Mouse (Mus musculus) heart, adult 2 months (tissue): ENCODE measurements at regions not wholly inside any gene's neighbourhood (a gene's known extent, or its start where the extent isn't known, plus 50 kb on each side); places are given as distances from the start of the nearest gene placed in this dataset.
A peak's percentile ranks its signal among the peaks of the same experiment; 100 is the strongest.

ENCODE experiments used
- DNase-seq, 2 experiments: peaks; one replicate each; pipeline ENCODE4 v3.0.0; 2021
- H3K27ac ChIP-seq: fragments of 200-600 bp; 2 replicates; pipeline ENCODE4 v1.8.1; 2022
- H3K27me3 ChIP-seq: fragments of 200-500 bp; 2 replicates; pipeline ENCODE4 v1.6.1; 2012; ENCODE audit warnings: mild to moderate bottlenecking, low read length, inconsistent platforms, mixed read lengths; ENCODE audit not compliant: control insufficient read depth, insufficient read depth
- H3K36me3 ChIP-seq: fragments of 200-500 bp; 2 replicates; pipeline ENCODE4 v1.6.1; 2012; ENCODE audit warnings: low read length, inconsistent platforms; ENCODE audit not compliant: control insufficient read depth, insufficient read depth
- H3K4me1 ChIP-seq: fragments of 200-500 bp; 2 replicates; pipeline ENCODE4 v1.6.1; 2011; ENCODE audit warnings: low read length; ENCODE audit not compliant: control insufficient read depth, insufficient read depth
- H3K4me3 ChIP-seq: fragments of 200-600 bp; 2 replicates; pipeline ENCODE4 v1.8.1; 2022
- H3K79me2 ChIP-seq: fragments of 200-500 bp; replicated peaks from 2 replicates; pipeline ENCODE4 v1.6.1; 2012; ENCODE audit warnings: mild to moderate bottlenecking, inconsistent platforms, low read length, moderate library complexity, mixed read lengths; ENCODE audit not compliant: control insufficient read depth, insufficient read depth
- H3K9ac ChIP-seq: fragments of 200-500 bp; 2 replicates; pipeline ENCODE4 v1.6.1; 2012; ENCODE audit warnings: low read depth, mild to moderate bottlenecking, control low read depth, inconsistent platforms, low read length, mixed read lengths
- CTCF ChIP-seq: fragments of 200-600 bp; IDR thresholded peaks from 2 replicates; pipeline ENCODE4 v1.8.1; 2022; ENCODE audit warnings: antibody characterized with exemption, mild to moderate bottlenecking, moderate library complexity
- EP300 ChIP-seq: fragments of 200-500 bp; IDR thresholded peaks from 2 replicates; pipeline ENCODE4 v1.6.1; 2011; ENCODE audit warnings: low read depth, low read length, control low read depth; ENCODE audit not compliant: insufficient read depth
- POLR2A ChIP-seq: fragments of 200-500 bp; IDR thresholded peaks from 2 replicates; pipeline ENCODE4 v1.6.1; 2011; ENCODE audit warnings: mild to moderate bottlenecking, low read depth, low read length, control low read depth; ENCODE audit not compliant: insufficient read depth
- WGBS: fragments of 180-500 bp; shearing (Covaris S2); methylation state at CpG from one replicate; pipeline ENCODE4 v1.1.7; 2018; 5-methylcytosine and 5-hydroxymethylcytosine counted together
- intact Hi-C: fragments of 180-260 bp; cut with DNase I; formaldehyde crosslinking; loops from one replicate; pipeline ENCODE4 v1.15.1; 2025

- WGBS = 36% methylated on average over 3 of the region's 3 CpGs
- Histone ChIP-seq H3K36me3 (no peaks in the 10 kb centered on the region), H3K9ac (no peak overlapping the region), H3K4me3 (no peak overlapping the region), H3K79me2 (no peaks in the 10 kb centered on the region), H3K4me1 (no peaks in the 10 kb centered on the region), H3K27me3 (no peaks in the 10 kb centered on the region), H3K27ac (no peak overlapping the region)
- no peak for TF ChIP-seq POLR2A
- no peak for TF ChIP-seq EP300
- TF ChIP-seq CTCF = no peak
- peak in 1 of 2 experiments; percentile 18 for DNase-seq
- intact Hi-C loops = no loop called here
These were observed 51.0 kb downstream of the Gm10234 start for GRCm38 (mm10) chr6:95372938-95373337.

- H3K4me3 ChIP-seq = no peak overlapping the region
- DNase-seq = no peak
- no peak overlapping the region for H3K27ac ChIP-seq
- intact Hi-C loops = no loop called here
- H3K79me2 ChIP-seq = no peaks in the 10 kb centered on the region
- no peak overlapping the region for H3K9ac ChIP-seq
- 88% methylated on average over 6 of the region's 6 CpGs for WGBS
- no peaks in the 10 kb centered on the region for H3K36me3 ChIP-seq
- no peak for TF ChIP-seq EP300
- no peak for TF ChIP-seq CTCF
- no peak for TF ChIP-seq POLR2A
- no peaks in the 10 kb centered on the region for H3K27me3 ChIP-seq
- no peaks in the 10 kb centered on the region for H3K4me1 ChIP-seq
These were observed 52.4 kb downstream of the Gm10234 start for GRCm38 (mm10) chr6:95374266-95374665.

- intact Hi-C loops = no loop called here
- WGBS = 84% methylated on average over 13 of the region's 13 CpGs
- no peaks in the 10 kb centered on the region for H3K27me3 ChIP-seq
- no peak for TF ChIP-seq POLR2A
- TF ChIP-seq CTCF = no peak
- TF ChIP-seq EP300 = no peak
- no peaks in the 10 kb centered on the region for H3K79me2 ChIP-seq
- no peak for DNase-seq
- H3K4me3 ChIP-seq = no peak overlapping the region
- H3K9ac ChIP-seq = no peak overlapping the region
- H3K36me3 ChIP-seq = no peaks in the 10 kb centered on the region
- H3K4me1 ChIP-seq = no peaks in the 10 kb centered on the region
- H3K27ac ChIP-seq = no peak overlapping the region
These were observed 55.8 kb downstream of the Gm10234 start for GRCm38 (mm10) chr6:95377590-95378245.

GRCm38 (mm10) chr6:95378349-95378748, 56.4 kb downstream of the Gm10234 start:
- TF ChIP-seq EP300 = no peak
- TF ChIP-seq CTCF = no peak
- no peak for TF ChIP-seq POLR2A
- 84% methylated on average over 4 of the region's 4 CpGs for WGBS
- no peak for DNase-seq
- Histone ChIP-seq H3K4me3 (no peak overlapping the region), H3K79me2 (no peaks in the 10 kb centered on the region), H3K36me3 (no peaks in the 10 kb centered on the region), H3K27ac (no peak overlapping the region), H3K9ac (no peak overlapping the region), H3K4me1 (no peaks in the 10 kb centered on the region), H3K27me3 (no peaks in the 10 kb centered on the region)
- intact Hi-C loops = no loop called here
